Mouse (Mus musculus) erythroblast, embryonic 14.5 days (primary cell): ENCODE data around the gene Kcnmb4. TPM values are rescaled to one million over a fixed set of nuclear protein-coding genes. Genes with fewer than 3 reads are reported as not detected.

Source experiments
- H3K27me3 ChIP-seq: 2 replicates; pipeline ENCODE4 v1.6.1; 2012; ENCODE audit warnings: inconsistent platforms; ENCODE audit not compliant: control insufficient read depth
- H3K36me3 ChIP-seq: 2 replicates; pipeline ENCODE4 v1.6.1; 2012; ENCODE audit warnings: mild to moderate bottlenecking, inconsistent platforms; ENCODE audit not compliant: control insufficient read depth
- H3K4me1 ChIP-seq: 2 replicates; pipeline ENCODE4 v1.6.1; 2012; ENCODE audit warnings: inconsistent platforms; ENCODE audit not compliant: control insufficient read depth
- H3K4me3 ChIP-seq: replicated peaks from 2 replicates; pipeline ENCODE3; 2012; ENCODE audit warnings: moderate library complexity, mild to moderate bottlenecking, inconsistent platforms
- H3K9me3 ChIP-seq: 2 replicates; pipeline ENCODE4 v1.6.1; 2012; ENCODE audit warnings: low read length, inconsistent platforms, mixed read lengths; ENCODE audit not compliant: control insufficient read depth
- GATA1 ChIP-seq: IDR thresholded peaks from 2 replicates; pipeline ENCODE4 v1.6.1; 2012; ENCODE audit warnings: low read length, inconsistent platforms, mixed read lengths
- TAL1 ChIP-seq: IDR thresholded peaks from 3 replicates; pipeline ENCODE4 v1.6.1; 2012; ENCODE audit warnings: low read length, inconsistent platforms, mixed read lengths
- polyA plus RNA-seq: library from polyadenylated mRNA; stranded (reverse); fragments of >175 nt; gene quantifications from 2 replicates; pipeline ENCODE4 v1.2.3, GENCODE M21; 2012

Gene Kcnmb4
- polyA plus RNA-seq, 1 experiment: not detected

DNA sequence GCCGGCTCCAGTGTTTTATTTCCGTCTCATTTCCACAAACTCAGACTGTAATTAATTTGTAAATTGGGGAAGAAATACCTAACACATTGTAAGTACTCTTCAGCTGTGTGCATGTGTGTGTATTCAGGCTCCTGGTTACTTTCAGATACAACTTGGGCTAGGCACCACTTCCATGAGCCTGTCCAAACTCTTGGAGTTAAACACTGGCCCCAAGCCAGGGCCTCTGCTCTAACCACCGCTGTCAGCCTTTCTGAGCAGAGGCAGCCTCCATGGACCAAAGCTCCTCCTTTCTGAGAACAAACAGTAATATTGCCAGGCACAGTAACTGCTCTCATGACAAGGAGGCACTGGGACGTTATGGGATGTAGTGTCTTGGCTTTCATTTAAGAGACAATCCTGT, 96.8 kb downstream of the Kcnmb4 start:
- no peak overlapping the region for H3K4me3 ChIP-seq
- no peaks in the 10 kb centered on the region for H3K36me3 ChIP-seq
- no peak for TF ChIP-seq TAL1
- no peak for TF ChIP-seq GATA1
- no peaks in the 10 kb centered on the region for H3K4me1 ChIP-seq
- no peaks in the 10 kb centered on the region for H3K27me3 ChIP-seq
- H3K9me3 ChIP-seq: no peaks in the 10 kb centered on the region

- no peak for TF ChIP-seq GATA1
- no peak for TF ChIP-seq TAL1
- Histone ChIP-seq H3K4me3 (no peak overlapping the region), H3K36me3 (no peaks in the 10 kb centered on the region), H3K4me1 (no peaks in the 10 kb centered on the region), H3K27me3 (no peaks in the 10 kb centered on the region), H3K9me3 (no peaks in the 10 kb centered on the region)
These were observed 99.6 kb downstream of the Kcnmb4 start for GRCm38 (mm10) chr10:116374111-116374510.

DNA sequence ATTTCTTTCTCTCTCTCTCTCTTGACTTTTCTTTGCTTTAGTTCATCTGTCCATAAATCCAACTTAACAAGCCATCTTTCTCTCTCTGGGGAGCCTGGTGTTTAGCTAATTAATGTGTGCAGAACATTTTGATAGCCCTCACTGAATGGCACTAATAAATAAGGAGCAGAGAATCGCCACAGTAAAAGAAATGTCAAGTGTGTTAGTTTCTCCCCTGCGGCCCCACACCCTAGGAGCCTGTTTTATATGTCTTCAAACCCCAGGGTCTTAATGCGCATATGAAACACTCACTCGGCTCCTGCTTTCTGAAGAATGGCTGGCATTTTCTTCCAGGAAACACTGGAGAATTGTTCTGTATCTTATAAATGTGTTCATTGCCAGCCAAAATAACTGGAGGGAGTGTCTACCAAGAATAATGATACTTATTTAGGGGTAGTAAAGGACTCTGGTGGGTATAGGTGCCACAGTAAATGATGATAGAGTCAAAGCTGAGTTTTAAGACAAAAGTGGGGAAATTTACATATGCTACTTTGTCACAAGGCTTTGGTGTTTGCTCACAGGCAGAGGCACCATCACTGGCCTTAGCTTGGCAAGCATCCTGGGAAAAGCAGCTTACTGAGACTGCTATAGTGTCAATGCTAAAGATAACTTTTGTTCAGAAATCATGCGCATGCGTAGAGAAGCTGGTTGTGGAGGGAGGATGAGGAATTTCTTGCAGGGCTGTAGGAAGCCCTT, 102.5 kb downstream of the Kcnmb4 start:
- Histone ChIP-seq H3K27me3 (no peaks in the 10 kb centered on the region), H3K36me3 (no peaks in the 10 kb centered on the region), H3K4me3 (no peak overlapping the region), H3K4me1 (no peaks in the 10 kb centered on the region), H3K9me3 (no peaks in the 10 kb centered on the region)
- TF ChIP-seq GATA1 (no peak), TAL1 (no peak)

Other genes with a start within 250 kb of the Kcnmb4 start
- gene Ptprb, start 198.4 kb downstream of the Kcnmb4 start, polyA plus RNA-seq: 0.02 TPM in 1 of 2 replicates, not detected in the other
- 1.0 and 1.1 TPM in 2 replicates for gene Cnot2, start 107.6 kb upstream of the Kcnmb4 start, polyA plus RNA-seq